Mouse (Mus musculus) liver, embryonic 14.5 days (tissue): ENCODE results near the gene Ctrb1.

Experiments
- CTCF ChIP-seq: IDR thresholded peaks from 2 replicates; pipeline ENCODE4 v1.5.1; 2016; ENCODE audit warnings: antibody characterized with exemption, low read depth, control low read depth
- EP300 ChIP-seq: IDR thresholded peaks from 2 replicates; pipeline ENCODE4 v1.6.1; 2016; ENCODE audit warnings: antibody characterized with exemption, low read depth

- no peak for TF ChIP-seq CTCF
- no peak for TF ChIP-seq EP300
These were observed 49.5 kb upstream of the Ctrb1 start for GRCm38 (mm10) chr8:111740301-111740711.
